Mouse (Mus musculus) bone marrow macrophage, adult 2 months (primary cell): ENCODE measurements around the gene Rsph10b. TPM values are rescaled to one million over a fixed set of nuclear protein-coding genes. Genes with fewer than 3 reads are reported as not detected.

ENCODE experiments used
- H3K27ac ChIP-seq: 2 replicates; pipeline ENCODE4 v1.5.1; 2012; ENCODE audit warnings: low read depth, low read length; ENCODE audit not compliant: insufficient read depth
- H3K4me1 ChIP-seq: 2 replicates; pipeline ENCODE4 v1.6.1; 2012; ENCODE audit warnings: low read length; ENCODE audit not compliant: control insufficient read depth, insufficient read depth
- H3K4me3 ChIP-seq: 2 replicates; pipeline ENCODE4 v1.5.1; 2012; ENCODE audit warnings: mild to moderate bottlenecking, low read length, moderate library complexity; ENCODE audit not compliant: insufficient read depth
- CTCF ChIP-seq: IDR thresholded peaks from 2 replicates; pipeline ENCODE4 v1.5.1; 2012; ENCODE audit warnings: low read depth, mild to moderate bottlenecking, low read length, moderate library complexity
- POLR2A ChIP-seq: IDR thresholded peaks from 2 replicates; pipeline ENCODE4 v1.6.1; 2012; ENCODE audit warnings: mild to moderate bottlenecking, low read depth, low read length, borderline replicate concordance
- polyA plus RNA-seq: library from polyadenylated mRNA; stranded (reverse); fragments of >200 nt; gene quantifications from 2 replicates; pipeline ENCODE4 v1.2.4, GENCODE M21; 2012; ENCODE audit not compliant: missing spikeins, insufficient read depth, insufficient read length

The Rsph10b gene
- polyA plus RNA-seq, 1 experiment, result not detected

DNA sequence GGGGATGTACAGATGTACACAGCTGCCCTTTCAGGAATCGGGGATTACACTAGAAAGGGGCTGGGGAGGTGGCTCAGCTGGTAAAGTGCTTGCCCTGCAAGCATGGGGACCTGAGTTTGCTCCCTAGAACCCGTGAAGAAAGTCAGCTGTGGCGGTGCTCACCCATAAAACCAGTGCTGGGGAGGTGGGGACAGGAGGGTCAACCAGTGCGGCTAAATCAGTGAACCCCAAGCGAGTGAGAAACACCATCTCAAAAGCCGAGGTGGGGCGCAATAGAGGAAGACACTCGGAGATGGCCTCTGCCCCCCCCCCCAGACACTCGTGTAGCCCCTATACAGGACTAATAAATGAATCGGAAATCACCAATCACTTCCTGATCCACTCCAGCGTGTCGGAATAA, 33.8 kb downstream of the Rsph10b start:
- Histone ChIP-seq H3K27ac (no peak overlapping the region), H3K4me3 (no peak overlapping the region), H3K4me1 (no peaks in the 10 kb centered on the region)
- TF ChIP-seq CTCF (no peak), POLR2A (no peak)

DNA sequence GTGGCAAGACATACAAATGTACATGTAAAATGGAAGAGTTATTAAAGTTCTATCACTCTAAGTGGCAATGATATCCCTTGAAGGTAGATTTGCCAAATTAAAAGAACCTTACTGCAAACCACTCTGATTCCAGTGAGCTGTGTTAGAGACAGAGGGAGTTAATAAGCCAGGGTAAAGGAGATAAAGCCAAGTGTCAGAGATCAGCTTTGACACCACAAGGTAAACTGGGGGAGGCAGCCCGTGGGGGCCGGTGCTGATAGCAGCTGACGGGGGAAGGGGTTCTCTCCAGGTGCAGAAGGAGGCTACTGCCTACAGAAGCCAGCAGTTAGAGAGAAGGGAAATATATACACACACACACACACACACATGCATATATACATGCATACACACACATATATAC, 39.8 kb downstream of the Rsph10b start:
- H3K27ac ChIP-seq, result no peak overlapping the region
- TF ChIP-seq POLR2A (no peak), CTCF (no peak)
- no peak overlapping the region for H3K4me3 ChIP-seq
- no peaks in the 10 kb centered on the region for H3K4me1 ChIP-seq

GRCm38 (mm10) chr5:143974931-143975630, 42.2 kb downstream of the Rsph10b start:
- no peak overlapping the region for H3K27ac ChIP-seq

DNA sequence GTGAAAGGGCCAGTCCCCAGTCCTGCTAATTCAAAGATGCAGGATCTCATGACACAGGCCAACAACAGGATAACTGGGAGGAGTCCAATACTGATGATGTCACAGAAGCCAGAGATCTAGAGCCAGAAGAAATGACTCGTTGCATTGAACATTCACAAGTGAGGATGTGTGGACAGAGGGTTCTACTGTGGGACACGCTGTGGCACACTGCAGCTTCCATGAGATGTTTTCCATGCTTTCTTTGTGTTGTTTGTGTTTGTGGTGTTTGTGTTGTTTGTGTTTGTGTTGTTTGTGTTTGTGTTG, 42.7 kb downstream of the Rsph10b start:
- TF ChIP-seq CTCF, result no peak
- TF ChIP-seq POLR2A, result no peak
- Histone ChIP-seq H3K4me1 (no peaks in the 10 kb centered on the region), H3K27ac (no peak overlapping the region), H3K4me3 (no peak overlapping the region)

More at GRCm38 (mm10) chr5:143974931-143975630, 42.2 kb downstream of the Rsph10b start:
- TF ChIP-seq POLR2A (no peak), CTCF (peak; percentile 68; the same call in 1 of the 2 replicates)
- no peaks in the 10 kb centered on the region for H3K4me1 ChIP-seq
- H3K4me3 ChIP-seq, result no peak overlapping the region

GRCm38 (mm10) chr5:143976232-143976631, 43.4 kb downstream of the Rsph10b start:
- no peak overlapping the region for H3K27ac ChIP-seq
- no peak overlapping the region for H3K4me3 ChIP-seq
- H3K4me1 ChIP-seq, result no peaks in the 10 kb centered on the region
- TF ChIP-seq CTCF, result no peak
- TF ChIP-seq POLR2A, result no peak

- Histone ChIP-seq H3K27ac (no peak overlapping the region), H3K4me1 (no peaks in the 10 kb centered on the region), H3K4me3 (no peak overlapping the region)
- TF ChIP-seq CTCF (no peak), POLR2A (no peak)
These were observed 44.0 kb downstream of the Rsph10b start for GRCm38 (mm10) chr5:143976726-143977431.

GRCm38 (mm10) chr5:143980858-143981257, 48.0 kb downstream of the Rsph10b start:
- Histone ChIP-seq H3K4me3 (no peak overlapping the region), H3K27ac (no peak overlapping the region), H3K4me1 (no peaks in the 10 kb centered on the region)
- TF ChIP-seq CTCF (no peak), POLR2A (no peak)

GRCm38 (mm10) chr5:143982361-143982760, 49.5 kb downstream of the Rsph10b start:
- no peaks in the 10 kb centered on the region for H3K4me1 ChIP-seq
- no peak overlapping the region for H3K27ac ChIP-seq
- no peak overlapping the region for H3K4me3 ChIP-seq
- TF ChIP-seq CTCF, result no peak
- no peak for TF ChIP-seq POLR2A

- no peak overlapping the region for H3K27ac ChIP-seq
- TF ChIP-seq CTCF, result no peak
- TF ChIP-seq POLR2A, result no peak
- peaks cover 8% of the 10 kb centered on the region for H3K4me1 ChIP-seq
- no peak overlapping the region for H3K4me3 ChIP-seq
These were observed 52.5 kb downstream of the Rsph10b start for GRCm38 (mm10) chr5:143985381-143985780.

DNA sequence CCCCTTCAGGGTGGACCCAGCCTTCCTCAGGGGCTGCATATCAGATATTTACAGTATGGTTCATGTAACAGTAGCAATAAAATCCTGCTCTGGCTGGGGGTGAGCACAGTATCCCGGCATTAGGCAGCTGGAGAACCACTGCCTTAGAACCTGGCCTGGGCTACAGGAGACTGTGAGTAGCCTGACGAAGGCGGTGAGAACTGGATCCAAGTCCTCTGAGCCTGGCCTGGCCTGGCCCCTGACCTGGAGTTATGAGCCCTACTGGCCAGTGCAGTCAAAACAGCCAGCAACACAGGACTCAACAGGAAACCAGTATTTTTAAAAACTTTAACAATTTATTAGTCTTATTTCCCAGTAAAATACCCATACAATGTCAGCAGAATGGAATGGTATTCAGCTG, 54.8 kb downstream of the Rsph10b start:
- Histone ChIP-seq H3K4me3 (no peak overlapping the region), H3K4me1 (peaks cover 11% of the 10 kb centered on the region), H3K27ac (no peak overlapping the region)
- no peak for TF ChIP-seq POLR2A
- no peak for TF ChIP-seq CTCF

DNA sequence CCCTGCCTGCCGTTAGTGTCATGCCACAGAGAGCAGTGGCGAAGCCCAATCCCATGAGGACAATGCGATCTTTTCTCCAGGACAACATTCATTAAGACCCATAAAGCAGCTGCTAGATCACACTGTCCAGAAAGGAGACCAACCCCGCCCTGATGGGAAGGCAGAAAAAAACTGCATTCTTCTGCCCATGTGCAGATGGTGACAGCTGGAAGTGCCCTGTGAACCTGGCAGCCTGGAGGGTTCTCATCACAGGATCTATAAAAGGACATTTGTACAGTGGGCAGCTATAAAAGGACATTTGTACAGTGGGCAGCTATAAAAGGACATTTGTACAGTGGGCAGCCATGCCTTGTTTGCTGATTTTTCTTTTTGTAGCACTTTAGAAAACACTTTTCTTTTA, 56.2 kb downstream of the Rsph10b start:
- peaks cover 11% of the 10 kb centered on the region for H3K4me1 ChIP-seq
- H3K27ac ChIP-seq, result no peak overlapping the region
- no peak for TF ChIP-seq CTCF
- TF ChIP-seq POLR2A, result no peak
- no peak overlapping the region for H3K4me3 ChIP-seq
